Mouse (Mus musculus) testis, adult 2 months (tissue): Measurements from ENCODE around the gene Methig1. TPM values are rescaled to one million over a fixed set of nuclear protein-coding genes. Genes with fewer than 3 reads are reported as not detected.
"Not testable (repeated sequence)": the region's sequence is repeated elsewhere in the genome, so short reads cannot be mapped to it uniquely, and the experiment has no call there.

Source experiments
- H3K27ac ChIP-seq: fragments of 200-500 bp; 2 replicates; pipeline ENCODE4 v1.5.1; 2012; ENCODE audit warnings: low read depth, low read length; ENCODE audit not compliant: control insufficient read depth, insufficient read depth
- H3K27me3 ChIP-seq: fragments of 200-500 bp; 2 replicates; pipeline ENCODE4 v1.6.1; 2012; ENCODE audit warnings: mild to moderate bottlenecking, low read length, moderate library complexity; ENCODE audit not compliant: control insufficient read depth, insufficient read depth
- H3K36me3 ChIP-seq: fragments of 200-500 bp; 2 replicates; pipeline ENCODE4 v1.6.1; 2012; ENCODE audit warnings: mild to moderate bottlenecking, low read length; ENCODE audit not compliant: control insufficient read depth, insufficient read depth
- H3K4me1 ChIP-seq: fragments of 200-500 bp; 2 replicates; pipeline ENCODE4 v1.6.1; 2012; ENCODE audit warnings: low read length; ENCODE audit not compliant: control insufficient read depth, insufficient read depth
- H3K4me3 ChIP-seq: fragments of 200-500 bp; 2 replicates; pipeline ENCODE4 v1.5.1; 2012; ENCODE audit warnings: low read depth, mild to moderate bottlenecking, low read length, moderate library complexity, mixed read lengths; ENCODE audit not compliant: control insufficient read depth
- CTCF ChIP-seq: fragments of 200-500 bp; IDR thresholded peaks from 2 replicates; pipeline ENCODE4 v1.5.1; 2012; ENCODE audit warnings: low read depth, mild to moderate bottlenecking, inconsistent platforms, low read length, moderate library complexity; ENCODE audit not compliant: control insufficient read depth, insufficient read depth, insufficient replicate concordance
- POLR2A ChIP-seq: fragments of 200-500 bp; IDR thresholded peaks from 2 replicates; pipeline ENCODE4 v1.6.1; 2012; ENCODE audit warnings: low read depth, mild to moderate bottlenecking, inconsistent platforms, low read length, moderate library complexity; ENCODE audit not compliant: control insufficient read depth
- polyA plus RNA-seq: library from polyadenylated mRNA; depleted of rRNA; stranded (reverse); fragments of >200 nt; gene quantifications from 2 replicates; pipeline ENCODE4 v1.2.3, GENCODE M21; 2012

Gene Methig1
- polyA plus RNA-seq, 1 experiment, result not detected

DNA sequence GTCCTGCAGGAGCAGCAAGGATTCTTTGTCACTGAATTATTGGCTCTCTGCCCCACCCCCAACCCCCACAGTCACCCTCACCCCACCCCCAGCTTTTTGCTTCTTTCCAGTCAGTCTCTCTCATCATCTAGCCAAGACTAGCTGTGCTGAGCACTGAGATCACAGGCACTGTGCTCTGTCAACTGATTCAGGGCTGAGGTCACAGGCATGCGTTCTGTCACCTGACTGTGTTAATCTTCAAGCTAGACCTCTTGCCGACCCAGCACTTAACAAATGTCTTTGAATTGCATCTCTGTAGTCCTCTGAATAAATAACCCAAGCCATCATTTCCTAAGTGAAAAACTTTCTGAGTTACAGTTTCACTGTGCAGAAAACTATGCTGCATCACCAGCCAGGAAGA is 3.5 kb upstream of the Methig1 start:
- no peak for TF ChIP-seq CTCF
- no peak for TF ChIP-seq POLR2A
- no peak overlapping the region for H3K4me3 ChIP-seq

DNA sequence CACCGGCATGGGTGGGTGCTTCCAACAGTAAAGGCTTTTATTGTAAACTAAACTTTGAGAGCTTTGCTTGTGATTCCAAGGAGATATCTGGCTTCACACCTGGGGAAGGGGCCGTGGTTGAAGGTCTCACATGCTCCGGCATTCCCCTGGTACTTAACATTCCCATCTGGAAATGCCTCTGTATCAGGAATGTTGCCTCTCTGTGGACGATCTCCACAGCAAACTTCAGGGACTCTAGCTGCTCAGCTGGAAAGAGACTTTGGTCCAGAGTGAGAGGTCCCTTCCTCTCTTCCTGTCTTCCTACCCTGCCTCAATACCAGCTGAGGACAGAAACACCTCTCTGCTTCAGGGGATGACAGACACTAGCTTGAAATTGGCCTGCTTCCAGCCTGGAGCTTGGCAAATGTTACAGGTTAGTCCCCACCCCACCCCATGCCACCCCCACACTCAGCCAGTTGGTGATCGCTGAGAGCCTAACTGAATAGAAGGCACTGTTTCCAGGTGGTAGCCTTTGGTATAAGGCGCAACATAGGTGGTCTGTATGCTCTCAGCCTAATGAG is 1.4 kb upstream of the Methig1 start:
- Histone ChIP-seq H3K36me3 (no peaks in the 10 kb centered on the region), H3K4me1 (no peaks in the 10 kb centered on the region; the same call in 1 of the 2 replicates), H3K4me3 (no peak overlapping the region), H3K27ac (no peak overlapping the region), H3K27me3 (no peaks in the 10 kb centered on the region)
- TF ChIP-seq POLR2A (no peak), CTCF (no peak)

More for the DNA sequence above, 3.5 kb upstream of the Methig1 start:
- no peaks in the 10 kb centered on the region; the same call in 1 of the 2 replicates for H3K4me1 ChIP-seq
- no peaks in the 10 kb centered on the region for H3K36me3 ChIP-seq
- H3K27me3 ChIP-seq, result no peaks in the 10 kb centered on the region
- H3K27ac ChIP-seq, result no peak overlapping the region

DNA sequence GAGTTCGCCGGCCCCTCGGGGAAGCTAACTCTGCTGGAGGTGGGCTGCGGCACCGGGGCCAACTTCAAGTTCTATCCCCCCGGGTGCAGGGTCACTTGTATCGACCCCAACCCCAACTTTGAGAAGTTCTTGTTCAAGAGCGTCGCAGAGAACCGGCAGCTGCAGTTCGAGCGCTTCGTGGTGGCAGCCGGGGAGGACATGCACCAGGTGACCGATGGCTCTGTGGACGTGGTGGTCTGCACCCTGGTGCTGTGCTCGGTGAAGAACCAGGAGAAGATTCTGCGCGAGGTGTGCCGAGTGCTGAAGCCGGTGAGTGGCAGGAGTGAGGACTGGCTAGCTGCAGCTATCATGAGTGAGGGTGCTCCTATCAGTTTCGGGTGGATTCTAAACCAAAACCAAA is 450 bp downstream of the Methig1 start:
- not testable (repeated sequence) for H3K36me3 ChIP-seq

GRCm38 (mm10) chr15:100355876-100356275 is 2.9 kb downstream of the Methig1 start:
- H3K27ac ChIP-seq, result no peak overlapping the region
- TF ChIP-seq POLR2A, result no peak
- no peak for TF ChIP-seq CTCF
- no peaks in the 10 kb centered on the region for H3K27me3 ChIP-seq
- no peaks in the 10 kb centered on the region for H3K36me3 ChIP-seq
- no peaks in the 10 kb centered on the region for H3K4me1 ChIP-seq
- H3K4me3 ChIP-seq, result no peak overlapping the region

More for the DNA sequence above, 450 bp downstream of the Methig1 start:
- H3K27ac ChIP-seq, H3K4me3 ChIP-seq, H3K27me3 ChIP-seq, H3K4me1 ChIP-seq: not testable (repeated sequence)

- Histone ChIP-seq H3K27ac (no peak within 1 kb of the TSS), H3K4me3 (no peak within 1 kb of the TSS), H3K27me3 (no peaks in the 10 kb centered on the region), H3K4me1 (no peaks in the 10 kb centered on the region), H3K36me3 (no peaks in the 10 kb centered on the region)
- TF ChIP-seq CTCF, result no peak
- TF ChIP-seq POLR2A, result no peak
Observed at GRCm38 (mm10) chr15:100364242-100364641, 11.3 kb downstream of the Methig1 start, which contains the start of gene Higd1c. TSS of gene Higd1c (plus strand) at chr15:100364542.

GRCm38 (mm10) chr15:100365967-100366366 is 13.0 kb downstream of the Methig1 start:
- H3K27ac ChIP-seq, H3K4me1 ChIP-seq, H3K4me3 ChIP-seq, H3K27me3 ChIP-seq, H3K36me3 ChIP-seq: not testable (repeated sequence)

DNA sequence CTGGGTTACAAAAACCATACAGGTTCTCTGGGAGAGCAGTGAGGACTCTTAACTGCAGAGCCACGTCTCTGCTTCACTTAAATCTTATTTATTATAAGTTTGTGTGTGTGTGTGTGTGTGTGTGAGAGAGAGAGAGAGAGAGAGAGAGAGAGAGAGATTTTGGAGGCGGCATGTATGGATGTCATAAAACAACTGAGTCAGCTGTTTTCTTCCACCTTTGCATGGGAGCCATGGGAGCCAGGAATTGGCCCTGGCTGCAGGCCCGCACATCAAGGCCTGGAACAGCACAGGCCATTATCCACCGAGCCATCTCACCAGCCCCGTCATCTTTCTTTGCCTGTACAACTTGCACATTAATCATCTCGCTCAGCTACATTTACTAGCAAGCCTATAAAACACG is 14.2 kb downstream of the Methig1 start:
- Histone ChIP-seq H3K27ac (no peak overlapping the region), H3K36me3 (no peaks in the 10 kb centered on the region)
- TF ChIP-seq CTCF (no peak), POLR2A (no peak)

GRCm38 (mm10) chr15:100375066-100375465 is 22.1 kb downstream of the Methig1 start:
- Histone ChIP-seq H3K4me1 (no peaks in the 10 kb centered on the region), H3K4me3 (no peak overlapping the region), H3K27me3 (no peaks in the 10 kb centered on the region), H3K27ac (no peak overlapping the region), H3K36me3 (no peaks in the 10 kb centered on the region)
- no peak for TF ChIP-seq CTCF
- TF ChIP-seq POLR2A, result no peak

More for the DNA sequence above, 14.2 kb downstream of the Methig1 start:
- H3K4me1 ChIP-seq, result no peaks in the 10 kb centered on the region
- H3K4me3 ChIP-seq, result no peak overlapping the region
- H3K27me3 ChIP-seq, result no peaks in the 10 kb centered on the region

GRCm38 (mm10) chr15:100377847-100378505 is 25.0 kb downstream of the Methig1 start:
- not testable (repeated sequence) for H3K4me1 ChIP-seq, H3K36me3 ChIP-seq, H3K27ac ChIP-seq, H3K4me3 ChIP-seq, H3K27me3 ChIP-seq
